Mouse (Mus musculus) hematopoietic stem cell, adult 5-6 weeks (primary cell): ENCODE results near the gene Kcnj12. TPM values are rescaled to one million over a fixed set of nuclear protein-coding genes. Genes with fewer than 3 reads are reported as not detected.

Experiments
- ATAC-seq, 2 experiments: fragments of 125-278 bp in 1 of 2; replicated peaks in 1 of 2; 2 replicates each; pipeline ENCODE4 v1.8.0; 2016 to 2017; ENCODE audit warnings: inconsistent platforms in 2 of 2, mild to moderate bottlenecking in 2 of 2, moderate number of reproducible peaks in 2 of 2, low read depth in 1 of 2, moderate TSS enrichment in 1 of 2; ENCODE audit not compliant: low FRiP score in 2 of 2, poor library complexity in 2 of 2, severe bottlenecking in 2 of 2, insufficient read depth in 1 of 2, low TSS enrichment in 1 of 2
- total RNA-seq: library from RNA; stranded (forward); fragments of 172-1452, 232-1000 nt; gene quantifications from 2 replicates; pipeline ENCODE4 v1.2.3, GENCODE M21; 2017

Kcnj12 gene
- total RNA-seq, 1 experiment from 2014 or later: not detected

GRCm38 (mm10) chr11:61021676-61022549, 451 bp upstream of the Kcnj12 start:
- ATAC-seq: no peak

GRCm38 (mm10) chr11:61023416-61024200, 1.2 kb downstream of the Kcnj12 start:
- ATAC-seq: no peak

- ATAC-seq: no peak
These were observed 2.0 kb downstream of the Kcnj12 start for GRCm38 (mm10) chr11:61024388-61024787.

DNA sequence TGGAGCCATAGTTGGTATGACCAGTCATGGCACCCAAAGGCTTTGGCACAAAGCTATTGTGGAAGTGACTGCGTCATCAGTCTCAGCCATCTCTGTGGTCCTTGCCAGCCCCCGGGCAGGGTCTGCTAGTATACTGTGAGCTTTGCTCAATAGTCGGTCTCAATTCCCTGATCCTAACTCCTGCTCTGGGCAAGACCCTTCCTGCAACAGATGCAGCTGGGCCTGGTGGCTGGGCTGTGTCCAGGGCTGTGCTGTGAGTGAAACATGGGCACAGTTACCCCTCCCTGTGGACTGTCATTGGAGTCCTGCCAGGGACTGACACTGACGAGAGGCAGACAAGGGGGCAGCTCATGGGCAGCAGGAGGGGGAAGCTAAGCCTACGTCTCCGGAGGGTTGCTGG, 2.6 kb downstream of the Kcnj12 start:
- ATAC-seq: no peak

GRCm38 (mm10) chr11:61025594-61025993, 3.2 kb downstream of the Kcnj12 start:
- ATAC-seq: no peak

DNA sequence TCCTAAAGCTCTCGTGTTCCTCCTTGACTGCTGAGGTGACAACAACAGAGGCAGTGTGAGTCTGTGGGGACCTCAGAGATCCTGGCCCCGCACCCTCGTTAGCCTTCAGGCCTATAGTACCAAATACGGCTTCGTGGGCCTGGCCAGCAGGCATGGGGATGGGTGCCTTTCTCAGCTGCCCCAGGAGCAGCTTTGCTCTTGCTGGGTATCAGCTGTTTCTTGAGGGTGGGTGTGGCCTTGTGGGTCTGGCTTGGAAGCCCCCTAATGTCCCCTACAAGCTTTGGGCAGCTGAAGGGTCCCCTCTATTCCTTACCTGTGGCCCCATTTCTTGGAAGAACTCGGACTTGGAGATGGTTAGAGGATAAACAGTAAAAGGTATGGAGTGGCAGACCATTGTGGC, 4.0 kb downstream of the Kcnj12 start:
- no peak for ATAC-seq

DNA sequence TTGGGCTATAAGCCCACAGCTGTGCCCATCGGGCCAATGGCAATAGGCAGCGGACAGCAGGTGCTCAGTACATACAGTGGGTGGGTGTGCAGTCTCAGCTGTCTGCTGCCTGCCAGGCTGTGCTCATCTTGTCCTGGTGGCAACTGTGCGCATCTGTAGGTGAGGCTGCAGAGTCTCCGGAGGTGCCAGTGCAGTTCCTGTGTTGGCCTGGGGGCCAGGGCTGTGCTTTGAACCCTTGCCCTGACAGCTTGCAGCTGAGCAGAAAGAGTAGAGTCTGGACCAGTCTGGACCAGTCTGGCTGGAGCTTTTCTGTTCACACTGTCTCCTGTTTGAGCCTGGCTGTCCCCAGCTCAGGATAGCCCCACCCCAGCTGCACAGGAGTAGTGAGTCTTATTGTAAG, 4.8 kb downstream of the Kcnj12 start:
- no peak for ATAC-seq

DNA sequence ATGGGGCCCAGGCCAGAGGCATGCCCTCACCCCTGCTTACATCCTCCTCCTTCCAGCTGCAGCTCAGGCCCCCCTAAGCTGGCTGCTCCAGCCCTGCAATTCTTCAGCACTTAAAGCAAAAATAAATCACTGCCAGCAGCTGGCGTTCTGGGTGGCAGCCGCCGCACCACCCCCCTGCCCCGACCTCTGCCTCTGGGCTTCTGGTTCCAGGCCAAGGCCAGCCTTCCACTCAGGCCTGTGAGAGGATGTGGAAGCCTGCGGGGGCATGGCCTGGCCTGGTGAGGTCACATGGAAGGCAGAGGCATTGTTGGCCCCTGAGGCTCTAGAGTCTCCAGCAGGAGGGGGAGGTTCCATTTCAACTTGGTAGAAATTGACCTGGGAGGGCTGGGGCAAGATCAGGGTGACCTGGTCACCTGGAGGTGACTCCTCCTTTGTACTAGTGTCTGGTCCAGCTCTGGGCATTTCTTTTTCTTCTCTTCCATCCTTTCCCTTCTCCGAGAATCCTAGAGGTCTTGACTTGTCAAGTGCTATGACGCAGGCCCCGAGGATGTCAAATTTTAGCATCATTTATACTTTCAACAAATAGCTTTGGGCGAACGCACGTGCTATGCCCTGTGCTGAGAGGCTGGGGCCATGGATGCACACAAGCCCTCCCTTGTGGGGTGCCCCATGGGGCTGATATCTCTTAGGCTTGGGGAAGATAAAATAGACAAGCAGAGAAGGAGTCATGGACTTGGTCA, 6.0 kb downstream of the Kcnj12 start:
- ATAC-seq: no peak

GRCm38 (mm10) chr11:61029116-61029740, 6.9 kb downstream of the Kcnj12 start:
- ATAC-seq: no peak

GRCm38 (mm10) chr11:61029864-61030595, 7.7 kb downstream of the Kcnj12 start:
- ATAC-seq: peak in 1 of 2 experiments; percentile 55; a peak in 1 of 4 replicates

- ATAC-seq: no peak
These were observed 8.8 kb downstream of the Kcnj12 start for GRCm38 (mm10) chr11:61031137-61031536.

GRCm38 (mm10) chr11:61031658-61032445, 9.5 kb downstream of the Kcnj12 start:
- ATAC-seq: peak; percentile 78 to 84

DNA sequence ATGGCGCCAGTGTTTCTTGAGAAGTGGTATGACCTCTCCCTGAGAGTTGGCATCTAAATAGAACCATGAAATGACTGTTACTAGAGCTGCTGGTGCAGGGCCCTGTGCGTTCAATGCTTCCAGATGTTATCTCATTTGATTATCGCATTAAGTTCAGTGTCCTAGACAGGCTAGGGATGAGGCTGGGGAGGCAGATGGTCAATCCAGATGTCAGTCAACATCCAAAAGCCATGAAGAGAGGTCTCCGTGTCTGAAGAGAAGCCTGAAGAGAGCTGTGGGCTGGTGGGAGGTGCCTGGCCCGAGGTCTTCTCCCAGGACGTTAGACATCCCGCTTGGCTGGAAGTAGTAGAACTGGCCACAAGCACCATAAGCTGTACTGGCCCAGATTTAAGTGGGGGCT, 10.1 kb downstream of the Kcnj12 start:
- no peak for ATAC-seq

DNA sequence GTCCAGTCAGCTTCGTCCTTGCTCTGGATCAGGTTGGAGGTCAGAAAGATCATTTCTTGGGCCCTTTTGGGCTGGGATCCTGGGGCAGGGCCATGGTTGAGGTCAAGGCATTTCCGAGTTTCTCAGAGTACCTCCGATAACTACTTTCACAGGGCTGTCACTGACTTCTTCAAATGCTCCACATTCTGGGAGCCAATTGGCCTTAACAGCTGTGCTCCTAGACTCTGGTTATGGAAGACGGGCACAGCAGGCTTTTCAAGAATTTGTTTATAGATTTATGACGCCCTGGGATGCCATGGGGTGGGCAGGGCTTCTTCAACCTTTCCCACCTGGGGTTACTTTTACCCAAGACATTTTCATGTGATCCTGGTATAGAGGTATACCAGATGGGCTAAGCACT, 10.8 kb downstream of the Kcnj12 start:
- ATAC-seq: no peak

DNA sequence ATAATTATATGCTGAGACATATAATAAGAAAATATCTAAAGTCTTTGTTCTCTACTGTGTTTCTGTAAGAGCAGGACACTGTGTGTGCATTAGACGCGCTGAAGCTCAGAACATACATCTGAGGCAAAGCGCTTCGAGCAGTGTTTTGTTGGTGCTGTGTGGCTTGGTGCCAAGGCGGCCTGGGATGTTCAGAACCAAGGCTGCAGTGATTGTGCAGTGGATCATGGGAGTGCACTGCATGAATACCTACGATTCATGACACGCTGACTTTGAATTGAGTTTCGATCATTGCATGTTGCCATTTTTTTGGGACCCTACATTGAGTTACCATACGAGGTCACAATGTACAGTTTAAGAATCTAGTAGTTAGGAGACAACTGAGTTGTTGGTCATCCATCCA, 14.3 kb downstream of the Kcnj12 start:
- ATAC-seq: no peak

- no peak for ATAC-seq
These were observed 16.0 kb downstream of the Kcnj12 start for GRCm38 (mm10) chr11:61038277-61038782.
